Mouse (Mus musculus) neural tube, embryonic 11.5 days (tissue): Measurements from ENCODE around the gene Lrriq4. TPM values are rescaled to one million over a fixed set of nuclear protein-coding genes. Genes with fewer than 3 reads are reported as not detected.

ENCODE experiments used
- ATAC-seq: fragments of 200-750 bp; cut with Nextera tagmentation; 2 replicates; pipeline ENCODE4 v1.8.0; 2017; ENCODE audit warnings: moderate number of reproducible peaks, mild to moderate bottlenecking, moderate TSS enrichment, moderate library complexity; ENCODE audit not compliant: insufficient read depth, low FRiP score, low TSS enrichment
- DNase-seq: peaks from one replicate; pipeline ENCODE4 v3.0.0-alpha.2; 2015; ENCODE audit warnings: low spot score
- H3K27ac ChIP-seq: fragments of 300-500 bp; sonication (generic); 2 replicates; pipeline ENCODE4 v1.5.1; 2014; ENCODE audit warnings: low read depth, mild to moderate bottlenecking, low read length
- H3K27me3 ChIP-seq: fragments of 300-500 bp; sonication (generic); 2 replicates; pipeline ENCODE4 v1.6.1; 2014; ENCODE audit warnings: mild to moderate bottlenecking, low read length, mixed read lengths; ENCODE audit not compliant: control insufficient read depth, insufficient read depth
- H3K36me3 ChIP-seq: fragments of 300-500 bp; sonication (generic); 2 replicates; pipeline ENCODE4 v1.6.1; 2014; ENCODE audit warnings: mild to moderate bottlenecking, low read length, moderate library complexity, mixed read lengths; ENCODE audit not compliant: control insufficient read depth, insufficient read depth
- H3K4me1 ChIP-seq: fragments of 300-500 bp; sonication (generic); 2 replicates; pipeline ENCODE4 v1.6.1; 2014; ENCODE audit warnings: low read length, mixed read lengths; ENCODE audit not compliant: control insufficient read depth, insufficient read depth
- H3K4me2 ChIP-seq: fragments of 300-500 bp; sonication (generic); 2 replicates; pipeline ENCODE4 v1.6.1; 2014; ENCODE audit warnings: low read depth, mild to moderate bottlenecking, moderate library complexity
- H3K4me3 ChIP-seq: fragments of 300-500 bp; sonication (generic); 2 replicates; pipeline ENCODE4 v1.5.1; 2014; ENCODE audit warnings: low read depth, low read length
- H3K9ac ChIP-seq: fragments of 300-500 bp; sonication (generic); 2 replicates; pipeline ENCODE4 v1.6.1; 2014; ENCODE audit warnings: mild to moderate bottlenecking, low read length
- H3K9me3 ChIP-seq: fragments of 300-500 bp; sonication (generic); 2 replicates; pipeline ENCODE4 v1.6.1; 2016; ENCODE audit warnings: low read length; ENCODE audit not compliant: control insufficient read depth
- WGBS: fragments of 180-500 bp; shearing (Covaris S2); extraction: QIAGEN DNeasy Blood & Tissue Kit; methylation state at CpG from one replicate; pipeline ENCODE4 v1.1.7; 2014; 5-methylcytosine and 5-hydroxymethylcytosine counted together
- polyA plus RNA-seq: library from polyadenylated mRNA; unstranded; fragments of >200 nt; fragmentation: Nextera tagmentation; extraction: Ambion mirVana; gene quantifications from 2 replicates; pipeline ENCODE4 v1.2.1, GENCODE M21; 2014

Lrriq4 gene
- polyA plus RNA-seq, 1 experiment from 2014 or later, result 0.16 TPM

- Histone ChIP-seq H3K27ac (peak overlapping the region; percentile 95), H3K9me3 (no peaks in the 10 kb centered on the region), H3K36me3 (no peaks in the 10 kb centered on the region; the same call in 1 of the 2 replicates), H3K4me2 (peak overlapping the region; percentile 69), H3K9ac (peak overlapping the region; percentile 76), H3K27me3 (no peaks in the 10 kb centered on the region), H3K4me1 (peaks cover 6% of the 10 kb centered on the region; the same call in 1 of the 2 replicates), H3K4me3 (peak overlapping the region; percentile 88)
- DNase-seq, result no peak
- peak; percentile 56 for ATAC-seq
- under 1% methylated on average over 27 of the region's 27 CpGs for WGBS
These were observed 41.6 kb upstream of the Lrriq4 start for GRCm38 (mm10) chr3:30602740-30603098.

- Histone ChIP-seq H3K27me3 (no peaks in the 10 kb centered on the region), H3K4me3 (peak overlapping the region; percentile 88), H3K9ac (peak overlapping the region; percentile 76), H3K4me1 (peaks cover 6% of the 10 kb centered on the region; the same call in 1 of the 2 replicates), H3K9me3 (no peaks in the 10 kb centered on the region), H3K27ac (no peak overlapping the region), H3K4me2 (peak overlapping the region; percentile 69), H3K36me3 (no peaks in the 10 kb centered on the region; the same call in 1 of the 2 replicates)
- no peak for ATAC-seq
- 36% methylated on average over 10 of the region's 10 CpGs for WGBS
- no peak for DNase-seq
These were observed 41.1 kb upstream of the Lrriq4 start for GRCm38 (mm10) chr3:30603256-30603655.

GRCm38 (mm10) chr3:30608999-30609398 is 35.3 kb upstream of the Lrriq4 start:
- ATAC-seq (no peak), DNase-seq (no peak)
- Histone ChIP-seq H3K4me1 (no peaks in the 10 kb centered on the region), H3K27ac (no peak overlapping the region), H3K4me2 (no peak overlapping the region), H3K36me3 (peaks cover 11% of the 10 kb centered on the region), H3K9ac (no peak overlapping the region), H3K4me3 (no peak overlapping the region), H3K9me3 (no peaks in the 10 kb centered on the region), H3K27me3 (no peaks in the 10 kb centered on the region)
- 85% methylated on average over 3 of the region's 3 CpGs for WGBS

- Histone ChIP-seq H3K4me1 (no peaks in the 10 kb centered on the region), H3K36me3 (peaks cover 16% of the 10 kb centered on the region), H3K9ac (no peak overlapping the region), H3K4me2 (no peak overlapping the region), H3K9me3 (no peaks in the 10 kb centered on the region), H3K27me3 (no peaks in the 10 kb centered on the region), H3K4me3 (no peak overlapping the region), H3K27ac (no peak overlapping the region)
- DNase-seq, result no peak
- no peak for ATAC-seq
- WGBS, result 90% methylated on average over 4 of the region's 4 CpGs
These were observed 33.4 kb upstream of the Lrriq4 start for GRCm38 (mm10) chr3:30610930-30611329.

DNA sequence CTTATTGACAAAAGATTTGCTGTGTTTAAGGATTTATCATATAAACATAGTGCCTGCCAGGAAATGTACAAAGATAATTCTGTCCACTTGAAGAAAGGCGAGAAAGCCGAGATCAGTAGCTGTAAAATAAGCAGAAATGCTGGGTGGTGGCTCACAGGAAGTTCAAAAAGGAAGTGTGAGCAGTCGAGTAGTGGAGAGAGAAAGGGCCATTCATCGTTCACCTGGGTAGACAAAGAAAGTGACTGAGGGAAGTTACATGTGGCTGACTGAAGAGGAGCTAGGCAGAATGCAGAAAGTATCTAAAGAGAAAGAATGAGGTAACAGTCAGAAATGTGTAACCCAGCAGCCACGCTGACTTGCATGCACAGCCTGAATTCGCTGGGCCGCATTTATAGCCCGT is 24.2 kb upstream of the Lrriq4 start:
- no peak overlapping the region for H3K9ac ChIP-seq
- DNase-seq (no peak), ATAC-seq (no peak)
- H3K27me3 ChIP-seq, result no peaks in the 10 kb centered on the region
- H3K4me1 ChIP-seq, result no peaks in the 10 kb centered on the region
- H3K36me3 ChIP-seq, result peaks cover 5% of the 10 kb centered on the region
- H3K9me3 ChIP-seq, result no peaks in the 10 kb centered on the region
- no peak overlapping the region for H3K4me3 ChIP-seq
- H3K4me2 ChIP-seq, result no peak overlapping the region
- 88% methylated on average over 8 of the region's 8 CpGs for WGBS
- H3K27ac ChIP-seq, result no peak overlapping the region

DNA sequence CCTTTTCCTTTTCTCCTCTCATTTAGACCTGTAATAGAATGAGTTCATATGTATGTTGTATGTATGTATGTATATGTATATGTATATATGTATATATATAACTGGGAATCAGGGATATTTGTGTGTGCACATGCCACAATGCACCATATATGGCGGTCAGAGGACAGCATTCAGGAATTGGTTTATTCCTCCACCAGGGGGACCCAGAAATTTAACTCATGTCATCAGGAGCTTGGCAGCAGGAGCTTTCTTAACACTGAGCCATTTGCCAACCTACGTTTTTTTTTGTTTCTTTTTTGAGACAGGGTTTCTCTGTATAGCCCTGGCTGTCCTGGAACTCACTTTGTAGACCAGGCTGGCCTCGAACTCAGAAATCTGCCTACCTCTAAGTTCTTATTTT is 10.6 kb upstream of the Lrriq4 start:
- WGBS, result 64% methylated on average over 3 of the region's 3 CpGs

DNA sequence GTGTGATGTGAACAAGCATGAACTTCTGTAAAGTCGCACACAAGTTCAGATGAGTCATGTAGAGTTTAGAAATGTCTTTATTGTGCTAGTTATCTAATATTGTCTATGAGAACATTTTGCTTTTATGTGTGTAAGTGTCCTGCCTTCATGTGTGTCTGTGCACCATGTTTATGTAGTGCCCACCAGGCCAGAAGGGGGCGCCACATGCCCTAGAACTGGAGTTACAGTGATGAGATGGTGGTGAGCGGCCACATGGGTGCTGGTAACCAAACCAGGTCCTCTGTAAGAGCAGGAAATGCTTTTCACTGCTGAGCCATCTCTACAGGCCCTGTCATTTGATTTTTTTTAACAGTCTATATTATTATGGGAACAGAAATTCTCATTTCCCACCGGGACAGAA is 8.7 kb upstream of the Lrriq4 start:
- DNase-seq (no peak), ATAC-seq (no peak)
- Histone ChIP-seq H3K4me2 (no peak overlapping the region), H3K4me1 (no peaks in the 10 kb centered on the region), H3K27ac (no peak overlapping the region), H3K36me3 (no peaks in the 10 kb centered on the region), H3K4me3 (no peak overlapping the region), H3K9me3 (no peaks in the 10 kb centered on the region), H3K27me3 (no peaks in the 10 kb centered on the region), H3K9ac (no peak overlapping the region)
- 78% methylated on average over 4 of the region's 4 CpGs for WGBS

More for the DNA sequence above, 10.6 kb upstream of the Lrriq4 start:
- Histone ChIP-seq H3K4me1 (no peaks in the 10 kb centered on the region), H3K4me3 (no peak overlapping the region), H3K9ac (no peak overlapping the region), H3K27me3 (no peaks in the 10 kb centered on the region), H3K27ac (no peak overlapping the region), H3K36me3 (no peaks in the 10 kb centered on the region), H3K4me2 (no peak overlapping the region), H3K9me3 (no peaks in the 10 kb centered on the region)
- ATAC-seq, result no peak
- DNase-seq, result no peak

DNA sequence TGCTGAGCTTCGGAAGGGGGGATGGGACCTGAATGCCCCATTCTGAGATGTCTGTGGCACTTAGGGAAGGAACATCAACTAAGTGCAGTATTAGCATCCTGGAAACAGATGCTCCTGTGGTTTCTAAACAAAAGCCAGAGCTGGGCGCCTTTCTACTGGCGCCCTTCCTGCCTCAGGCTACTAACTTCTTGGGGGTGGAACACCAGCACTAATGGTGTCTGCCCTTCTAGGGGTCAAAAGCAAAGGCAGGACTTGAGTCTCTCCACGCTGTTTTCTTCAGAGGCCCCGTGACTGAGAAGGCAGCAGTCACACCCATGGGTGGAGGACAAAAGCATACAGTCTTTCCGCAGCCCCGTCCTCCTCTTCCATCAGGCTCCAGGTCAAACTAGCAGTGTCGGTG is 2.5 kb downstream of the Lrriq4 start:
- Histone ChIP-seq H3K4me1 (0 out of 2 replicates have a peak, but pooled peaks cover 8% of the 10 kb centered on the region), H3K27me3 (peaks cover 18% of the 10 kb centered on the region), H3K27ac (no peak overlapping the region), H3K9me3 (no peaks in the 10 kb centered on the region), H3K4me3 (no peak overlapping the region), H3K9ac (no peak overlapping the region), H3K36me3 (no peaks in the 10 kb centered on the region), H3K4me2 (no peak overlapping the region)
- no peak for ATAC-seq
- DNase-seq, result no peak
- WGBS, result 46% methylated on average over 8 of the region's 8 CpGs

DNA sequence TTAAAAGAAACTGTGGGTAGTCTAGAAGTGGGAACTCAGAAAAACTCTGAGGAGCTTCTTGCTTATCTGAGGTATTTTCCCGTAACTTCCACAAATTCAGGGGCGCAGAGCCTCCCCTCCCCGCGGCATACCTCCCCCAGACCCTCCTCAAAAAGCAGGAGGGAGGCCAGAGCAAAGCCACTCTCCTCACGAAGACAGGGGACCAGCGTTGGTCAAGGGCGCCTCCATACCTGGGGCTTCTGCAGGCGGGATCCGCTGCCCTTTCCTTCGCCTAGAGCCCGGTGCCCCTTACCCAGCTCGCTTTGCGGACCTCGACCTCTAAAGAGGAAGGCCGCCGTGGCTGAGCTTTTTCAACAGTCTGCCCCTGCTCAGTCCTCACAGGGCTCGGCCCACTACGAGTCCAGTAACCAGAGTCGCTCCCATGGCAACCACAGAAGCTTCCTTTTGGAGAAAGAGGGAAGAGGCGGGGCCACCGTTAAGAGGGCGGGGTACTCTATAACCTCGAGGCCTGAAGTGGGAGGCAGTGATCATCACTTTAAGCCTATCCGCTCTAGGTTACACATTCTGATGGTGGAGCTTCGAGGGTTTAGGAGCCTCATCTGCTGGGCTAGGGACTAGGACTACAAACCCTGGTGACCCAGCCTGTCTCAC is 3.3 kb downstream of the Lrriq4 start, which contains the start of gene Lrrc34:
Lrrc34 (minus strand) TSS at position 430 of the 651 bp plus-strand sequence.
- peak within 1 kb of the TSS; percentile 31 for H3K4me3 ChIP-seq
- 0 out of 2 replicates have a peak, but pooled peaks cover 8% of the 10 kb centered on the region for H3K4me1 ChIP-seq
- H3K36me3 ChIP-seq, result no peaks in the 10 kb centered on the region
- DNase-seq (peak; percentile 73), ATAC-seq (peak; percentile 92)
- peak within 1 kb of the TSS; percentile 54 for H3K9ac ChIP-seq
- peak within 1 kb of the TSS; percentile 63 for H3K4me2 ChIP-seq
- H3K27ac ChIP-seq, result no peak within 1 kb of the TSS
- no peaks in the 10 kb centered on the region for H3K9me3 ChIP-seq
- peaks cover 18% of the 10 kb centered on the region for H3K27me3 ChIP-seq
- WGBS, result 2% methylated on average over 25 of the region's 25 CpGs
